Mouse (Mus musculus) myocyte (in vitro differentiated cells): ENCODE measurements around the gene Rtn3. TPM values are rescaled to one million over a fixed set of nuclear protein-coding genes. Genes with fewer than 3 reads are reported as not detected.

ENCODE experiments used
- H3K27me3 ChIP-seq: one replicate; pipeline ENCODE4 v1.6.1; 2011; ENCODE audit not compliant: control insufficient read depth, insufficient read depth, insufficient read length
- H3K36me3 ChIP-seq: one replicate; pipeline ENCODE4 v1.6.1; 2011; ENCODE audit not compliant: control insufficient read depth, insufficient read depth
- H3K4me2 ChIP-seq: one replicate; pipeline ENCODE4 v1.6.1; 2011; ENCODE audit warnings: low read depth, control low read depth
- H3K4me3 ChIP-seq: one replicate; pipeline ENCODE4 v1.5.1; 2011; ENCODE audit warnings: mild to moderate bottlenecking, control low read depth, moderate library complexity
- H3K79me2 ChIP-seq: one replicate; pipeline ENCODE4 v1.6.1; 2011; ENCODE audit not compliant: control insufficient read depth, insufficient read depth
- H3ac ChIP-seq: one replicate; pipeline ENCODE4 v1.6.1; 2011; ENCODE audit not compliant: control insufficient read depth, insufficient read length
- CEBPB ChIP-seq: IDR thresholded peaks from 2 replicates; pipeline ENCODE4 v1.6.1; 2011; ENCODE audit warnings: mild to moderate bottlenecking, moderate library complexity; ENCODE audit not compliant: poor library complexity, insufficient read depth, severe bottlenecking
- E2F4 ChIP-seq: IDR thresholded peaks from one replicate; pipeline ENCODE4 v1.6.1; 2011; ENCODE audit warnings: mild to moderate bottlenecking, control low read depth, moderate library complexity; ENCODE audit not compliant: insufficient read depth
- MAX ChIP-seq: IDR thresholded peaks from one replicate; pipeline ENCODE4 v1.6.1; 2011; ENCODE audit warnings: low read depth, mild to moderate bottlenecking, control low read depth
- MYOD1 ChIP-seq, 3 experiments: IDR thresholded peaks; one replicate each; pipeline ENCODE4 v1.6.1; 2011; ENCODE audit warnings: control low read depth in 2 of 3, low read depth in 2 of 3, mild to moderate bottlenecking in 2 of 3, moderate library complexity in 1 of 3; ENCODE audit not compliant: insufficient read length in 2 of 3, control insufficient read depth in 1 of 3
- MYOG ChIP-seq, 3 experiments: IDR thresholded peaks; one replicate each; pipeline ENCODE4 v1.6.1; 2011; ENCODE audit warnings: control low read depth in 2 of 3, low read depth in 2 of 3, mild to moderate bottlenecking in 2 of 3; ENCODE audit not compliant: insufficient read length in 2 of 3, control insufficient read depth in 1 of 3, insufficient read depth in 1 of 3
- POLR2A ChIP-seq: IDR thresholded peaks from one replicate; pipeline ENCODE4 v1.6.1; 2011; ENCODE audit warnings: low read depth, mild to moderate bottlenecking, control low read depth, moderate library complexity; ENCODE audit not compliant: insufficient read length
- POLR2AphosphoS2 ChIP-seq: IDR thresholded peaks from one replicate; pipeline ENCODE4 v1.6.1; 2011; ENCODE audit warnings: low read depth, control low read depth; ENCODE audit not compliant: insufficient read length
- REST ChIP-seq: IDR thresholded peaks from one replicate; pipeline ENCODE4 v1.6.1; 2011; ENCODE audit warnings: mild to moderate bottlenecking, control low read depth, moderate library complexity; ENCODE audit not compliant: insufficient read depth, insufficient read length
- SRF ChIP-seq: IDR thresholded peaks from one replicate; pipeline ENCODE4 v1.6.1; 2011; ENCODE audit warnings: low read depth; ENCODE audit not compliant: control insufficient read depth, insufficient read length
- TCF12 ChIP-seq: IDR thresholded peaks from one replicate; pipeline ENCODE4 v1.6.1; 2011; ENCODE audit warnings: mild to moderate bottlenecking, control low read depth; ENCODE audit not compliant: poor library complexity, insufficient read depth, severe bottlenecking
- TCF3 ChIP-seq: IDR thresholded peaks from one replicate; pipeline ENCODE4 v1.6.1; 2011; ENCODE audit warnings: low read depth, control low read depth; ENCODE audit not compliant: insufficient read length
- USF1 ChIP-seq: IDR thresholded peaks from one replicate; pipeline ENCODE4 v1.6.1; 2011; ENCODE audit warnings: low read depth, mild to moderate bottlenecking, control low read depth, moderate library complexity
- polyA plus RNA-seq: library from polyadenylated mRNA; unstranded; fragments of >200 nt; fragmentation: generic; extraction: Trizol; gene quantifications from one replicate; pipeline ENCODE4 v1.2.1, GENCODE M21; 2012; ENCODE audit warnings: missing spikeins

Gene Rtn3
- polyA plus RNA-seq, 1 experiment: 65.7 TPM

GRCm38 (mm10) chr19:7436061-7436970 is 46.8 kb downstream of the Rtn3 start:
- no peak overlapping the region for H3ac ChIP-seq
- peaks cover 26% of the 10 kb centered on the region for H3K36me3 ChIP-seq
- no peak overlapping the region for H3K4me2 ChIP-seq
- H3K4me3 ChIP-seq: no peak overlapping the region
- H3K79me2 ChIP-seq: no peaks in the 10 kb centered on the region
- no peak for TF ChIP-seq TCF12
- TF ChIP-seq POLR2A: no peak
- TF ChIP-seq MYOG (IDR thresholded peaks at IDR 0.05; ENCODE audit: control insufficient read depth in 1 of 3, insufficient read depth in 1 of 3, insufficient read length in 2 of 3, low read depth in 2 of 3): no peak
- no peak for TF ChIP-seq E2F4
- TF ChIP-seq MAX: no peak
- TF ChIP-seq MYOD1 (IDR thresholded peaks at IDR 0.05; ENCODE audit: control insufficient read depth in 1 of 3, insufficient read length in 2 of 3, low read depth in 2 of 3): no peak
- no peak for TF ChIP-seq POLR2AphosphoS2
- TF ChIP-seq REST: no peak
- no peak for TF ChIP-seq CEBPB
- TF ChIP-seq SRF: no peak
- TF ChIP-seq USF1: no peak
- no peak for TF ChIP-seq TCF3
- H3K27me3 ChIP-seq: no peaks in the 10 kb centered on the region

- Histone ChIP-seq H3K27me3 (no peaks in the 10 kb centered on the region), H3K36me3 (peaks cover 38% of the 10 kb centered on the region), H3K79me2 (no peaks in the 10 kb centered on the region), H3K4me2 (no peak overlapping the region), H3ac (no peak overlapping the region), H3K4me3 (no peak overlapping the region)
- TF ChIP-seq CEBPB: no peak
- no peak for TF ChIP-seq E2F4
- TF ChIP-seq MAX: no peak
- no peak for TF ChIP-seq TCF3
- no peak for TF ChIP-seq MYOG (IDR thresholded peaks at IDR 0.05; ENCODE audit: control insufficient read depth in 1 of 3, insufficient read depth in 1 of 3, insufficient read length in 2 of 3, low read depth in 2 of 3)
- no peak for TF ChIP-seq REST
- no peak for TF ChIP-seq MYOD1 (IDR thresholded peaks at IDR 0.05; ENCODE audit: control insufficient read depth in 1 of 3, insufficient read length in 2 of 3, low read depth in 2 of 3)
- TF ChIP-seq SRF: no peak
- no peak for TF ChIP-seq TCF12
- no peak for TF ChIP-seq POLR2A
- TF ChIP-seq USF1: no peak
- TF ChIP-seq POLR2AphosphoS2: no peak
Measured at GRCm38 (mm10) chr19:7434887-7435286, 48.2 kb downstream of the Rtn3 start.

- TF ChIP-seq POLR2A (no peak), POLR2AphosphoS2 (peak; percentile 22)
- H3K4me3 ChIP-seq: no peak overlapping the region
- no peaks in the 10 kb centered on the region for H3K27me3 ChIP-seq
- no peak overlapping the region for H3ac ChIP-seq
- H3K36me3 ChIP-seq: peaks cover 38% of the 10 kb centered on the region
- H3K4me2 ChIP-seq: no peak overlapping the region
- peaks cover 4% of the 10 kb centered on the region for H3K79me2 ChIP-seq
Measured at GRCm38 (mm10) chr19:7425398-7425775, 57.7 kb downstream of the Rtn3 start.

- H3K27me3 ChIP-seq: no peaks in the 10 kb centered on the region
- peaks cover 35% of the 10 kb centered on the region for H3K36me3 ChIP-seq
- H3K4me2 ChIP-seq: no peak overlapping the region
- H3K79me2 ChIP-seq: peaks cover 9% of the 10 kb centered on the region
- TF ChIP-seq POLR2AphosphoS2 (peak; percentile 21), MYOG (IDR thresholded peaks at IDR 0.05; ENCODE audit: control insufficient read depth in 1 of 3, insufficient read depth in 1 of 3, insufficient read length in 2 of 3, low read depth in 2 of 3) (no peak)
- H3ac ChIP-seq: no peak overlapping the region
- no peak overlapping the region for H3K4me3 ChIP-seq
Measured at GRCm38 (mm10) chr19:7424590-7425397, 58.3 kb downstream of the Rtn3 start.

DNA sequence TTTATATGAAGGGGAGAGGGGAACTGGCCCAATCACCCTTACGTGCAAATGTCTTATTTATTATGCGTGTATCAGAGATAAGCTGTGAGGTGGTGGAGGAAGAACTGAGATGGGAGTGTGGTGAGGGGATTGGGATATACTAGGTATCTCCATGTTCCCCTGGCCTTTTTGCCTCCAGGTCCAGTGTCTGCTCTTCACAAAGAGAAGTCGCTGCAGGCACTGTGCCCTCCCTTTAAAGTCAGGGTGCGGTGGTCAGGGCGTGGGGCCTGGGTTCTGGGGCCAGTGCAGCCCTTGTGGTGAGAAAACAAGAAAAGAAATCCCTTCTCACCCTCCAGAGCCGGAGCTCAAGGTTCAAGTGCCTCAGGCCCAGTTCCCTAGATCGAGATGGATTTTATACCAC is 59.0 kb downstream of the Rtn3 start:
- Histone ChIP-seq H3K27me3 (no peaks in the 10 kb centered on the region), H3ac (no peak overlapping the region), H3K4me3 (no peak overlapping the region), H3K4me2 (no peak overlapping the region), H3K36me3 (peaks cover 29% of the 10 kb centered on the region), H3K79me2 (peaks cover 16% of the 10 kb centered on the region)
- TF ChIP-seq MYOD1 (IDR thresholded peaks at IDR 0.05; ENCODE audit: control insufficient read depth in 1 of 3, insufficient read length in 2 of 3, low read depth in 2 of 3): no peak
- TF ChIP-seq USF1: no peak
- no peak for TF ChIP-seq E2F4
- no peak for TF ChIP-seq MAX
- no peak for TF ChIP-seq REST
- TF ChIP-seq POLR2AphosphoS2: peak; percentile 37
